Mouse (Mus musculus) embryonic stem cell, embryonic (primary cell): ENCODE data around the gene Suox.

Source experiments
- CTCF ChIA-PET, 4 experiments: fragments of 300-600 bp in 2 of 4; fragments of 350-600 bp in 2 of 4; sonication (Branson Sonifier 250); formaldehyde crosslinking; loops; one replicate each; lab custom pipeline; 2022; ENCODE audit warnings: inconsistent platforms in 2 of 4; lab: Charles Lee
- POLR2A ChIA-PET, 4 experiments: fragments of 300-600 bp in 2 of 4; fragments of 350-600 bp in 2 of 4; sonication (Branson Sonifier 250); formaldehyde crosslinking; loops; one replicate each; lab custom pipeline; 2022; ENCODE audit warnings: antibody characterized with exemption in 4 of 4, inconsistent platforms in 1 of 4; lab: Charles Lee

Suox gene

GRCm38 (mm10) chr10:128626311-128627310 lies 47.3 kb downstream of the Suox start, which contains the start of gene Rps26:
Gene Rps26, minus strand, starts transcription at chr10:128626747.
- POLR2A ChIA-PET: interaction anchor here in 3 of 4 experiments (0.7 to 7.8 kb wide), 36 partner anchors 8 to 269 kb away, joined by 3 to 99 read pairs (median 6); partner anchors contain the start of genes Pa2g4 (in 2 of the 3), Dgka (in 1 of the 3), Esyt1 (in 1 of the 3) and Myl6 (in 1 of the 3)
- CTCF ChIA-PET: no interaction called here

GRCm38 (mm10) chr10:128625287-128625894 lies 48.5 kb downstream of the Suox start:
- ChIA-PET POLR2A (interaction anchor here (0.5 to 7.8 kb wide), 74 partner anchors 8 to 1246 kb away, joined by 3 to 99 read pairs (median 4); partner anchors contain the start of genes Rab5b (in 3 of the 4), Suox (in 3 of the 4), Cdk2 (in 2 of the 4) and Pa2g4 (in 2 of the 4)), CTCF (no interaction called here)

- ChIA-PET POLR2A (interaction anchor here (0.6 to 7.8 kb wide), 72 partner anchors 8 to 1650 kb away, joined by 3 to 99 read pairs (median 5); partner anchors contain the start of genes Rab5b (in 3 of the 4), Zc3h10 (in 3 of the 4), Esyt1 (in 2 of the 4) and Nabp2 (in 2 of the 4)), CTCF (interaction anchor here (0.5 to 2.7 kb wide), 13 partner anchors 10 to 1300 kb away, joined by 3 to 17 read pairs (median 4); partner anchors contain the start of gene Suox (in 1 of the 4))
Measured at GRCm38 (mm10) chr10:128623106-128623613, 50.7 kb downstream of the Suox start.

- CTCF ChIA-PET: interaction anchor here (0.5 to 2.7 kb wide), 26 partner anchors 8 to 258 kb away, joined by 3 to 17 read pairs (median 4); partner anchors contain the start of genes Suox (in 2 of the 4) and Rab5b (in 1 of the 4)
- POLR2A ChIA-PET: interaction anchor here (0.6 to 7.8 kb wide), 86 partner anchors 8 to 1650 kb away, joined by 3 to 99 read pairs (median 5); partner anchors contain the start of genes Rab5b (in 3 of the 4), Esyt1 (in 2 of the 4), Nabp2 (in 2 of the 4) and Pa2g4 (in 2 of the 4)
Measured at GRCm38 (mm10) chr10:128622702-128623101, 51.2 kb downstream of the Suox start.

GRCm38 (mm10) chr10:128621986-128622520 lies 51.8 kb downstream of the Suox start:
- POLR2A ChIA-PET: interaction anchor here (0.5 to 7.8 kb wide), 89 partner anchors 7 to 1905 kb away, joined by 3 to 99 read pairs (median 5); partner anchors contain the start of genes Pa2g4 (in 3 of the 4), Rab5b (in 3 of the 4), Zc3h10 (in 3 of the 4) and Esyt1 (in 2 of the 4)
- CTCF ChIA-PET: interaction anchor here (0.5 to 2.7 kb wide), 33 partner anchors 9 to 1214 kb away, joined by 3 to 17 read pairs (median 5); partner anchors contain the start of genes Suox (in 2 of the 4), Cd63 (in 1 of the 4) and Rab5b (in 1 of the 4)

GRCm38 (mm10) chr10:128620241-128620640 lies 53.6 kb downstream of the Suox start:
- ChIA-PET CTCF (interaction anchor here in 1 of 4 experiments (0.5 kb wide), 1 partner anchor 103 kb away, joined by 3 read pairs; no protein-coding TSS in a partner anchor), POLR2A (interaction anchor here in 3 of 4 experiments (0.6 to 7.8 kb wide), 17 partner anchors 6 to 243 kb away, joined by 3 to 99 read pairs (median 5); partner anchors contain the start of genes Rab5b (in 2 of the 3), Ankrd52 (in 1 of the 3), Cdk2 (in 1 of the 3) and Esyt1 (in 1 of the 3))
